Mouse (Mus musculus) fibroblast of lung, adult 2 months (primary cell): Measurements from ENCODE around the gene Ppfia4.
"Not testable (repeated sequence)": the region's sequence is repeated elsewhere in the genome, so short reads cannot be mapped to it uniquely, and the experiment has no call there.

Experiments
- DNase-seq: peaks from one replicate; pipeline ENCODE4 v3.0.0-alpha.2; 2011; ENCODE audit warnings: low read depth

Ppfia4 gene

DNA sequence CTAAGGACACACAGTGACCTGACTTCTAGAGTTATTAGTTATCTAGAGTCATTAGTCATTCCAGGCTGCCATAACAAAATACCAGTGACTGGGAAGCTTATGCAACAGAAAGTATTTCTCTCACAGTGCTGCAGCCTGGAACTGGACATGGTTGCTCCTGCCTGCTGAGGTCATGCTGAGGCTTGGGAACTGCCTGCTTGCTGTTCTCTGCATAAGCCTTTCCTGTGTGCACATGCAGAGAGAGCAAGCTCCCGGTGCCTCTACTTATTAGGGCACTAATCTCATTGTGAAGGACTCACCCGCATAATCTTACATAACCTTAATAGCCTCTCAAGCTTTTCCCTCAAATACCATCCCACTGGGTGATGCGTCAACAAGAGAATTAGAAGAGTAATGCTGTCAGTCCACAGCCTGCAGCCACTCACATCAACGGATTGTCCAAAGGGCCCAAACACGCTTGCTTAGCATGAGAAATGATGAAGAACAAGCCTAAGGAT is 59.9 kb downstream of the Ppfia4 start:
- DNase-seq: no peak

- DNase-seq: no peak
Measured at GRCm38 (mm10) chr1:134270026-134270425, 62.7 kb downstream of the Ppfia4 start.

DNA sequence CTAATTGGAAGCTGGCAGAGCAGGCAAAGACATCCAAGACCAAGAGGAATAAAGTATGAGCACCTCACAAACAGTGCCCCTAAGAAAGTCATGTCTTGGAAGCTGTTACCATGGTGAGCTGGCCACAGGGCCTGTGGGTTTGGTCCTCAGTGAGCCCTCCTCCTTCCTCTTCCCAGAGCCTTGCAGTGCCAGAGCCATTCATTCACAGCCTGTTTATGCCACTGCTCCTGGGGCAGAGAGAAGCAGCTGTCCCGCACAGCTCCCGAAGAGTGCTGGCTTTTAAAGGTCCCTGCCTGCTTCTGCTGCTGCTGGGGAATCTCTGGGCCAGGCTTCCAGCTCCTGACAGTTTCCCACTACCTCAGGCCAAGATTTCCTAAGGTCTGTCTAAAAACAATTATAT is 66.9 kb downstream of the Ppfia4 start:
- DNase-seq: no peak

DNA sequence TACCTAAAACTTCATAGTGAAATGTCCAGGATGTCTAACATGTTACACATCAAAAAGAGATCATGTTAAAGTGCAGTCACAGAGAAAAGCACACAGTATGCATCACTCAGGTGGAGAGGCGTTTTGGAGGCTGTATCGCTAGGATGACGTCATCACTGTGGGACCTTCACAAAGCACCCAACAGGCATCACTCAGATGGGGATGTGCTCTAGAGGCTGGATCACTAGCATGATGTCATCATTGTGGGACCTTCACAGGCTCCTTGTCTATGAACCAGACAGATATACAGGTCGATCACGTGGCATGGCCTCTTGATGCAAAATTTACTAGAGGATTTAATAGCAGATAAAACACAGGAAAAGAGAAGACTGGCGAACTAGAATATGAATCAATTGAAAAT is 68.4 kb downstream of the Ppfia4 start:
- no peak for DNase-seq

DNA sequence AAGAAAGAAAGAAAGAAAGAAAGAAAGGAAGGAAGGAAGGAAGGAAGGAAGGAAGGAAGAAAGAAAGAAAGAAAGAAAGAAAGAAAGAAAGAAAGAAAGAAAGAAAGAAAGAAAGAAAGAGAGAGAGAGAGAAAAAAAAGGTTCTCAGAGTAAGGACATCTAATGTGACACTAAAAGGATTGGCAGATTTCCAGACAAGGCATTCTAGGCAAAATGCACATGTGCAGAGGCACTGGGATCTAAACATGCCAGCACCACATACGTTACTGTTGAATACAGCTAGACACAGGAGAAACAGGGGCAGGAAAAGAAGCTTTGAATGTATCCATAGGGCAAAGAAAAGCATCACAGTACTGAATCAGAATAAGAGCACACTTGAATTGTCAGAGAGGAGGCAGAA is 83.0 kb downstream of the Ppfia4 start:
- DNase-seq: not testable (repeated sequence)
